Mouse (Mus musculus) limb, embryonic 15.5 days (tissue): ENCODE data around the gene Cspg5. TPM values are rescaled to one million over a fixed set of nuclear protein-coding genes. Genes with fewer than 3 reads are reported as not detected.

Experiments used
- ATAC-seq: fragments of 200-750 bp; cut with Nextera tagmentation; 2 replicates; pipeline ENCODE4 v1.8.0; 2017; ENCODE audit warnings: low read depth, moderate TSS enrichment; ENCODE audit not compliant: insufficient number of reproducible peaks, low FRiP score, low TSS enrichment
- H3K27ac ChIP-seq: fragments of 300-500 bp; sonication (generic); 2 replicates; pipeline ENCODE4 v1.5.1; 2015; ENCODE audit warnings: moderate library complexity, mild to moderate bottlenecking, inconsistent platforms
- H3K27me3 ChIP-seq: fragments of 300-500 bp; sonication (generic); 2 replicates; pipeline ENCODE4 v1.6.1; 2015; ENCODE audit warnings: inconsistent platforms
- H3K36me3 ChIP-seq: fragments of 300-500 bp; sonication (generic); 2 replicates; pipeline ENCODE4 v1.6.1; 2015; ENCODE audit warnings: inconsistent platforms
- H3K4me1 ChIP-seq: fragments of 300-500 bp; sonication (generic); 2 replicates; pipeline ENCODE4 v1.6.1; 2015; ENCODE audit warnings: inconsistent platforms
- H3K4me2 ChIP-seq: fragments of 300-500 bp; sonication (generic); 2 replicates; pipeline ENCODE4 v1.6.1; 2015; ENCODE audit warnings: mild to moderate bottlenecking, inconsistent platforms
- H3K4me3 ChIP-seq: fragments of 300-500 bp; sonication (generic); 2 replicates; pipeline ENCODE4 v1.5.1; 2015; ENCODE audit warnings: mild to moderate bottlenecking, inconsistent platforms
- H3K9ac ChIP-seq: fragments of 300-500 bp; sonication (generic); 2 replicates; pipeline ENCODE4 v1.6.1; 2015; ENCODE audit warnings: inconsistent platforms
- H3K9me3 ChIP-seq: fragments of 300-500 bp; sonication (generic); 2 replicates; pipeline ENCODE4 v1.6.1; 2016; ENCODE audit warnings: inconsistent platforms
- WGBS: fragments of 180-500 bp; shearing (Covaris S2); methylation state at CpG from one replicate; pipeline ENCODE4 v1.1.7; 2015; 5-methylcytosine and 5-hydroxymethylcytosine counted together
- polyA plus RNA-seq: library from polyadenylated mRNA; unstranded; fragments of >200 nt; fragmentation: Nextera tagmentation; extraction: Ambion mirVana; gene quantifications from 2 replicates; pipeline ENCODE4 v1.2.1, GENCODE M21; 2015

Gene Cspg5
- polyA plus RNA-seq, 1 experiment from 2014 or later, result 8.9 TPM

DNA sequence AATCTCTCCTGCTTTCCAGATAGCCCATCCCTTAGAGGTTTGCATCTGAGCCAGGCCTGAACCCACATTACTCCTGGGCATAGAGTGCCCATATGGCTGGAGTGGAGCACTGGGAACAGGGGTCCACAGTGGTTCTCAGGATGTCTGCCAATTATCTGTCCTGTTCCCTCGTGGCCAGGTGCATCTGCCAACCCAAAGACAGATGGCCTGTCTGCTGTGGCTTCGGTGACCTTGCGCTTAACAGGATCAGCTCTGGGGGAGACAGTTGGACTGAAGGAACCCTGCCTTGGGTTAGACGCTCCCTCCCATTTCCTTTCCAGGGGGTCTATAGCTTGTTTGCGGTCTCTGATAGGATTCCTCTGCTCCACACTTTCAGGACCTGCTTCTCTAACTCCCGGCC lies 15.1 kb downstream of the Cspg5 start:
- Histone ChIP-seq H3K4me1 (no peaks in the 10 kb centered on the region), H3K4me3 (no peak overlapping the region), H3K27me3 (no peaks in the 10 kb centered on the region), H3K4me2 (no peak overlapping the region), H3K9me3 (no peaks in the 10 kb centered on the region), H3K9ac (no peak overlapping the region), H3K36me3 (no peaks in the 10 kb centered on the region), H3K27ac (no peak overlapping the region)
- ATAC-seq, result no peak
- WGBS, result 82% methylated on average over 6 of the region's 6 CpGs

DNA sequence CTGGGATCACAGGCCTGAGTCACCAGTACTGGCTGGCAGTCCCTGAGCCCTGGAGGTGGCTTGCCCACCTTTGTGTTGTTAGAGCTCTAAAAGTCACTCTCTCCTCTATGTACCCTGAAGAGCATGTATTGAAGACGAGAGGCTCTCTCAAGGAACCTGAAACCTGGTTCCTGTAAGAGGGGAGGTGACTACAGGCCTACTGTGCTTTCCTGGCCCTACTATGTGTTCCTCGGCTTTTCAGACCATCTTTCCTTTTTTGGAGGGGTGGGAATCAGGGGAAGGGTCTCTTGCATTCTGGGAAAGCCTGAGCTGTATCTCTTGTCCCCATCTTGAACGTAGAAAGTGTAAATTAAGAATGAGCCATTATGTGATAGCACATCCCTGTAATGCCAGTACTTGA lies 15.5 kb downstream of the Cspg5 start:
- H3K9me3 ChIP-seq, result no peaks in the 10 kb centered on the region
- H3K27ac ChIP-seq, result no peak overlapping the region
- H3K27me3 ChIP-seq, result no peaks in the 10 kb centered on the region
- no peak for ATAC-seq
- H3K4me1 ChIP-seq, result no peaks in the 10 kb centered on the region
- WGBS, result 77% methylated on average over 3 of the region's 3 CpGs
- H3K4me2 ChIP-seq, result no peak overlapping the region
- no peaks in the 10 kb centered on the region for H3K36me3 ChIP-seq
- H3K4me3 ChIP-seq, result no peak overlapping the region
- no peak overlapping the region for H3K9ac ChIP-seq

DNA sequence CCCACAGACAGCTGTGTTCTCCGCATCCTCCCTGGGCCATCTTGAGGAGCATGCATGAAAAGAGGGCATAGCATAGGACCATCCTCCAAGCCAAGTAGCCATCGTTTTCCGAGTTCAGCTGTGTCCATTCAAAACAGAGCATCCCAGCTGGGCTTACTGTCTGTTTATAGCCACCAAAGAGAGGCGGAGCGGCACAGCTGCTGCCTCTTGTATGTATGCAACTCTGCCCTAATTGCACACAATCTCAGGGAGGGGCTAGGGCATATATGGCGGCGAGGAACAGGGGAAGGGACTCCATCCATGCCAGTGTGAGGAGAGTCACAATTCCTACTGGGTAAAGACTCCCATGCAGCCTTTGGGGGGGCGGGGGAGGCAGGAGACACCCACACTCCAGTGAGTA lies 19.6 kb downstream of the Cspg5 start:
- no peak overlapping the region for H3K9ac ChIP-seq
- no peak overlapping the region for H3K27ac ChIP-seq
- H3K4me2 ChIP-seq, result no peak overlapping the region
- no peaks in the 10 kb centered on the region for H3K27me3 ChIP-seq
- H3K4me3 ChIP-seq, result no peak overlapping the region
- no peaks in the 10 kb centered on the region for H3K4me1 ChIP-seq
- WGBS, result 83% methylated on average over 8 of the region's 8 CpGs
- no peaks in the 10 kb centered on the region for H3K36me3 ChIP-seq
- no peak for ATAC-seq
- no peaks in the 10 kb centered on the region for H3K9me3 ChIP-seq

DNA sequence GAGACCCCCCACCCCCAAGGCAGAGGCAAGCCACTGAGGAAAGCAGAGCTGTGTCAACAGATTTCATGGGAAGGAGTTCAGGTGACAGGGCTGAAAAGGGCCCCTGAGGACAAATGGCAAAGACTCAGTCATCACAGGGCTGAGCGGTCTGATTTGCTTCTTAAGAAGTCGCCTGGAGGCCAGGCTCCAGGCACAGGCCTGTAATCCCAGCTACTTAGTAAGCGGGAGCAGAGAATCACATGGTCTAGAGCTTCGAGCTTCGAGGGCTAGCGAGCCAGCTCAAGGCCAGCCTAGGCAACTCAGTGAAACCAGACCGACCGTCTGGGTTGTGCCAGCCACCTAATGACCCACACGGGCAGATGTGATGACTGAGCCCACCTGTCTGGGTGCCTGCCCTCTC lies 21.4 kb downstream of the Cspg5 start:
- no peaks in the 10 kb centered on the region for H3K9me3 ChIP-seq
- no peaks in the 10 kb centered on the region for H3K27me3 ChIP-seq
- no peak overlapping the region for H3K4me3 ChIP-seq
- H3K4me2 ChIP-seq, result no peak overlapping the region
- no peaks in the 10 kb centered on the region for H3K36me3 ChIP-seq
- WGBS, result 69% methylated on average over 9 of the region's 9 CpGs
- no peak overlapping the region for H3K9ac ChIP-seq
- ATAC-seq, result 0 out of 2 replicates have a peak, but pooled peaks have one; percentile 55
- no peaks in the 10 kb centered on the region for H3K4me1 ChIP-seq
- no peak overlapping the region for H3K27ac ChIP-seq

DNA sequence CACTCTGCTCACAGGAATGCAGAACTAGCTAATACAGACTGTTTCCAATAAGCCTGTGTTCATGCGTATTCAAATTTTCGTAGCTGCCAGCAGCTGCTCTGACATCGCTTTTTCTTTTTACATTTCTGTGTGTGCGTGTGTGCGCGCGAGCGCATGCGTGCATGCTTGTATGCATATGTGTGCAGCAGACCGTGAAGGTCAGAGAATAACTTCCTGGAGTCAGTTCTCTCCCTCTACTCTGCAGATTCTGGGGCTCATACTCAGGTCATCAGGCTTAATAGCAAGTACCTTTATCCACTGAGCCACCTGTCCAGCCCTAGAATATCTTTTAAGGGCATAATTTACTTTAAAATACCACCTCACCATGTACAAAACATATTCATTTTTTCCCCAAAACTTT lies 24.8 kb downstream of the Cspg5 start:
- Histone ChIP-seq H3K36me3 (no peaks in the 10 kb centered on the region), H3K4me2 (no peak overlapping the region), H3K27me3 (no peaks in the 10 kb centered on the region), H3K4me1 (no peaks in the 10 kb centered on the region), H3K9ac (no peak overlapping the region), H3K4me3 (no peak overlapping the region), H3K9me3 (no peaks in the 10 kb centered on the region), H3K27ac (no peak overlapping the region)
- ATAC-seq, result no peak
- WGBS, result 89% methylated on average over 10 of the region's 10 CpGs

DNA sequence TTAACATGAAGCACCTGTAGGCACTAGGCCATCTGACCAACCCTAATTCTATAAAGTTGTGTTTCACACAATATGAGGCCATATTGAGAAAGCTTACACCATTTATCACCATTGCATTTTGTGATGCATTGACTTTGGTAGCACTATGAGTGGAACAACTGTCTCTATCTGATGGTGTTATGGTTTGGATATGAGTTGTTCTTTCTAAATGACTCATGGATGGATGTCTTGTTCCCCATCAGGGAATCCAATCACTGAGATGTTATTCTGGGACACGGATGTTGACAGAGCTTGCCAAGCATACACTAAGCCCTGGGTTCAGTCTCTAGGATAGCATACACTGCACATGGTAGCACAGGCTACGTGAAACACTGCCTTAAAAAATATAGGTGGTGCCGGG lies 28.7 kb downstream of the Cspg5 start:
- no peaks in the 10 kb centered on the region for H3K27me3 ChIP-seq
- no peak overlapping the region for H3K4me3 ChIP-seq
- ATAC-seq, result no peak
- no peak overlapping the region for H3K27ac ChIP-seq
- H3K4me2 ChIP-seq, result no peak overlapping the region
- no peaks in the 10 kb centered on the region for H3K4me1 ChIP-seq
- no peaks in the 10 kb centered on the region for H3K9me3 ChIP-seq
- H3K9ac ChIP-seq, result no peak overlapping the region
- 92% methylated on average over 3 of the region's 3 CpGs for WGBS
- no peaks in the 10 kb centered on the region for H3K36me3 ChIP-seq

DNA sequence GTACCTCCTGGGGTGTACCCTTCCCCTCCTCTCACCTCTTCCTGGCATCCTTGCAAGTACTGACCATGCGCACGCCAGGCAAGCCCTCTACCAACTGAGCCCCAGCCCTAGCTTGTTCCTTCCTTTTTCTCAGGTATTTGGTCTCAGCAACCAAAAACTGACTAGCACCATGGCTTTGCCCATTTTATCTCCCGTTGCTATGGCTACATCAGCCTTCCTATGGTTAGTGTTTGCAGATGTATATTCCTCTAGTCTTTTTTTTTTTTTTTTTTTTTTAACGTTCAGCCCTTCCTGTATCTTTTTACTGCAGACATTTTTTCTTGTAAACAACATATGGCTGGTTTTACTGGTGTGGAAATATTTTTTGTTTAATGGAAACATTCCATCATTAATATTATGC lies 29.9 kb downstream of the Cspg5 start:
- no peaks in the 10 kb centered on the region for H3K36me3 ChIP-seq
- H3K4me3 ChIP-seq, result no peak overlapping the region
- H3K9ac ChIP-seq, result no peak overlapping the region
- no peak overlapping the region for H3K27ac ChIP-seq
- H3K4me1 ChIP-seq, result no peaks in the 10 kb centered on the region
- H3K9me3 ChIP-seq, result no peaks in the 10 kb centered on the region
- H3K4me2 ChIP-seq, result no peak overlapping the region
- ATAC-seq, result no peak
- WGBS, result 59% methylated on average over 4 of the region's 4 CpGs
- H3K27me3 ChIP-seq, result no peaks in the 10 kb centered on the region

DNA sequence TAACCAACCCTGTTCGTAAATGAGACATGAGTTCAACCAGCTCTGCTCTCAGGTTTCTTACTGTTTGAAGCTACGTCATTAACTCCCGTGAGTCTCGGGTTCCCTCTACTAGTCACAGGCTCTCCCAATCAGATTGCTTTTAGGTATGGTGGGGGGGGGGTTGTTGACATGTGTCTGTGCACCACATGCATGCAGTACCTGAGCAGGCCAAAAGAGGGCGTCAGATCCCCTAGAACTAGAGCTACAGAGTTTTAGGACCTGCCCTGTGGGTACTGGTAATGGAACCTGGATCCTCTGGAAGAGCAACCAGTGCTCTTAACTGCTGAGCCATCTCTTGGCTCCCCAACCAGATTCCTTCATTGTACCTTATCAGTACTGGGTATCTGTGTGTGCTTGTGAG lies 32.3 kb downstream of the Cspg5 start:
- 33% methylated on average over 5 of the region's 5 CpGs for WGBS
- Histone ChIP-seq H3K9ac (no peak overlapping the region), H3K27ac (no peak overlapping the region), H3K4me1 (no peaks in the 10 kb centered on the region), H3K4me2 (no peak overlapping the region), H3K4me3 (no peak overlapping the region), H3K9me3 (no peaks in the 10 kb centered on the region), H3K27me3 (no peaks in the 10 kb centered on the region), H3K36me3 (no peaks in the 10 kb centered on the region)
- ATAC-seq, result no peak

DNA sequence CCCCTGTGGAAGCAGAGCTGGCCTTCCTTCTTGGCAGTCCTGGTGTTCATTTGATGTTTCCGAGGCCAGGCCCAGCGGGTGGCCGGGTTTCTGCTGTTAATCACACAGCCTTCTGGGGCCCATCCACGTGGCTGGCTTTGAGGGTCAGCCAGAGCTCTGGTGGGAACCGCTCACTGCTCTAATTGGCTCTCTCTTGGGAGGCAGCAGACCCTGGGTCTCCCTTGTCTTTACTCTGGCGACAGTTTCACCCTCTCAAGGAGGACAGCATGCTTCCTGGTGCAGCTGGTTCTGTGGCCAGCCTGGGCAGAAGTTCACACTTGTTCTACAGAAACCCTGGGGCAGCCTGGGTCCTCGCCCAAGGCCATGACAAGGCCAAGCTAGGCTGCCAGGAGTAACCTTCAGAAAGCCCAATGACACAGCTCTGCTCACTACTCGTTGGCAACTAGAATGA lies 33.9 kb downstream of the Cspg5 start:
- WGBS, result 47% methylated on average over 8 of the region's 8 CpGs
- no peaks in the 10 kb centered on the region for H3K9me3 ChIP-seq
- no peak overlapping the region for H3K4me3 ChIP-seq
- no peaks in the 10 kb centered on the region for H3K36me3 ChIP-seq
- H3K4me1 ChIP-seq, result no peaks in the 10 kb centered on the region
- ATAC-seq, result no peak
- no peak overlapping the region for H3K4me2 ChIP-seq
- no peak overlapping the region for H3K27ac ChIP-seq
- H3K9ac ChIP-seq, result no peak overlapping the region
- no peaks in the 10 kb centered on the region for H3K27me3 ChIP-seq

DNA sequence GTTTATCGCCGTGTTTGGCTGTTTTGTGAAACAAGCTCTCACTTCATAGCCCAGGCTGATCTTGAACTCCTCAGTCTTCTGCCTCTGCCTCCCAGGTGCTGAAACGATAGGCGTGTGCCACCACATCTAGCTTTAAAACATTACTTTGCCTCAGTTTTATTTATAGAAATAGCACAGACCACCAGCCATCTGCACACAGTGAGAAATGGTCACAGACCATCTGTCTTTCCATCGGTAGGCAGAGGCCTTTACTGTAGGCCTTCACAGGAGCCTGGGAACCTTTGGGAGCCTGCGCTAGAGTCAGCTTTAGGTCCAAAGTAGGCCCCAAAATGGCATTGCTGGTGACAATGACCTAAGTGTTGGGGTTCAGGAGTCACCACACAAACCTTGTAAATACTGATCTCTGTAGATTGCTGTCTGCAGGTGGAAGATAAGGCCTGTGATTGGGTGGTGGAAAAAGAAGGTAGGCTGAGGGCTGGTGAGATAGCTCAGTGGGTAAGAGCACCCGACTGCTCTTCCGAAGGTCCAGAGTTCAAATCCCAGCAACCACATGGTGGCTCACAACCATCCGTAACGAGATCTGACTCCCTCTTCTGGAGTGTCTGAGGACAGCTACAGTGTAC lies 40.6 kb downstream of the Cspg5 start:
- Histone ChIP-seq H3K36me3 (no peaks in the 10 kb centered on the region), H3K9ac (no peak overlapping the region), H3K4me2 (no peak overlapping the region), H3K9me3 (no peaks in the 10 kb centered on the region), H3K27ac (no peak overlapping the region), H3K27me3 (no peaks in the 10 kb centered on the region), H3K4me1 (no peaks in the 10 kb centered on the region), H3K4me3 (no peak overlapping the region)
- WGBS, result 92% methylated on average over 10 of the region's 10 CpGs
- no peak for ATAC-seq

DNA sequence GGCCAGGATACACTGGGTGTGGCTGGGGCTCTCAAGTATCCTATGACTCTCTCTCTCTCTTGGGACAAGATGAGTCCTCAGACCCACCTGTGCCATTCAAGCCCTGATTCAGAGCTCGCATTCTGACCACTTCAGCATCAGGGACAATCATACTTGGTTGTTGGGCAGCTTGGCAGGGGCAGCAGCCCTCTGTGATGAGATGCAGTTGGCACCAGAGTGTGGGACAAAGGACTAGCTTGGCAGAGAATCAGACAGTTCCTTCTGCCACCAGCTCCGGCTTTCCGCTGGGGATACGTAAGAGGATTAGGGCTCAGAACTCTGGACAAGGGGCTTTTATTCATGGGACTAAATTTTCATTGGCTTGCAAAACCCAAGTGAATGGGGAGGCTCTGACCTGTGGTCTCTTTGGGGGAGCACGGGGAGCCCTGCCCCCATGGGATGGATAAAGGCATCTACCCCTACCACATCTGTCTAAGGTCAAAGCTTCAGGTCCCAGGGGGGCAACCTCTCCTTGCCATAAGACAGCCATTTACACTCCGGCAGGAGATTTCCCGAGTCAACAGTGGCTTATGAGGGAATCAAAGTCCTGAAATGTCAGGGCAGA lies 43.8 kb downstream of the Cspg5 start:
- Histone ChIP-seq H3K4me3 (no peak overlapping the region), H3K4me2 (no peak overlapping the region), H3K27me3 (no peaks in the 10 kb centered on the region), H3K9ac (no peak overlapping the region), H3K27ac (no peak overlapping the region), H3K36me3 (no peaks in the 10 kb centered on the region), H3K9me3 (no peaks in the 10 kb centered on the region), H3K4me1 (no peaks in the 10 kb centered on the region)
- no peak for ATAC-seq
- WGBS, result 67% methylated on average over 7 of the region's 7 CpGs

DNA sequence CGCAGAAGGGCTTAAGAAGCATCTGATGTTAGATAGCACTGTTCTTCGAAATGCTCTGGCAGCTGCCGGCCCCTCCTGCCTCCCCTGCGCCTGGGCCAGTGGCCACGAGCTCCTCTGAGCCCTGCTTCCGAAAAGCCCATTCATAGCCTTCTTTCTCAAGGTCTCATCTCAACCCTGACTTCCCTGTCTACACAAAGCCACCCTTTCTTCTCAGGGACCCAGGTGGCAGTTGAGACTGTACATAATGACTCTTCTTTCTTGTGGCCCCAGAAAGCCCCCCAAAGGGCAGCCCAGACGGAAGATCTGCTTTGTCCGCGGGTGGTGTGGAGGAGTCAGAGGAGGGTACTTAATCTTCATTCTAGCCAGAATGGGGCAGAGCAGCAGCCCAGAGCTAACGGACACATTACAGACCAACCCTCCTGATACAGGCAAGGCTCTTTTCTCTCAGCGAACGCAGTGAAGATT lies 49.7 kb downstream of the Cspg5 start:
- Histone ChIP-seq H3K4me3 (no peak overlapping the region), H3K4me2 (no peak overlapping the region), H3K9ac (no peak overlapping the region), H3K27me3 (no peaks in the 10 kb centered on the region), H3K4me1 (no peaks in the 10 kb centered on the region), H3K9me3 (no peaks in the 10 kb centered on the region), H3K36me3 (no peaks in the 10 kb centered on the region), H3K27ac (no peak overlapping the region)
- WGBS, result 72% methylated on average over 12 of the region's 12 CpGs
- ATAC-seq, result no peak
